23 mouse cellular contexts compared by ENCODE assay signal in the genomic region with DNA sequence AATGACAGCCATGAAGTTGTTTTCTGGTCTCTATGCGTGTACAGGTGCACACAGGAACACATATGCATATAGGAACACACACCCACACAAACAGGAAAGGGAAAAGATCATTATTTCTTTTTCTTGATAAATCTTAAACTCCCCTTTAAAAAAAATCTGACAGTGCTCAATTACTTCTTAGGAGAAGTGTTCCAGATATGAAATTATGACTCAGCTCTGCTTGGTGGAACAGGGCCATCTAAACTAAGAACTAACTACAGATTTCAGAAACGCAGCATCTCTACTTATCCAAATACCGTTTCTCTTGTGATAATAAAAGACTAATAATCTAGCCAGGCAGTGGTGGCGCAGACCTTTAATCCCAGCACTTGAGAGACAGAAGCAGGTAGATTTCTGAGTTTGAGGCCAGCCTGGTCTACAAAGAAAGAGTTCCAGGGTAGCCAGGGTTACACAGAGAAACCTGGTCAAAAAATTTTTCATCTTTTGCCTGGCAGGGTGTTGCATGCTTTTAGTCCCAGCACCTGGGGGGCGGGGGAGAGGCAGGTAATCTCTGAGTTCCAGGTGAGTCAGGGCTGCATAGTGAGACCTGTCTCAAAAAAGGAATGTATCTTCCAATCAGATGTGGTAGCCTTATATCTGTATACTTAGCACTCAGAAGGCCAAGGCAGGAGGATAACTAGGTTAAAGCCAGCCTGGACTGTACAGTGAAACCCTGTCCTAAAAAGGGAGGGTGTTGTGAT.
DNase-seq lines count a peak whose midpoint lies in the region; ATAC-seq and TF ChIP-seq lines count a peak whose summit lies in the region.
"Had no signal": no experiment of that assay in that cellular context is flagged by ENCODE, and none has a peak within 500 bp of the region (broad histone marks: within the 10 kb centered on the region; RNA-seq: fewer than 3 reads in every experiment).

No protein-coding gene starts in this region.

- ATAC-seq in midbrain, embryonic 11.5 days (ENCODE audit: low FRiP score) = no peak
- ATAC-seq in midbrain, embryonic 16.5 days = no peak
- ATAC-seq: activated CD4-positive, CD25-positive, alpha-beta regulatory T cell, adult 4 months; forebrain, embryonic 13.5 days; forebrain, embryonic 15.5 days; forebrain, postnatal 0 days; Patski had no signal

- H3K27ac ChIP-seq in layer of hippocampus, adult 2 months = peak overlapping the region; percentile 88
- H3K27ac ChIP-seq in midbrain, embryonic 11.5 days (ENCODE audit: low read depth, low read length) = no peak overlapping the region
- no peak overlapping the region for H3K27ac ChIP-seq in midbrain, embryonic 16.5 days (ENCODE audit: low read length)
- H3K27ac ChIP-seq in olfactory bulb, adult 2 months (ENCODE audit: insufficient read depth, low read depth, low read length) = peak overlapping the region; percentile 3; the same call in 1 of the 2 replicates
- H3K27ac ChIP-seq: embryonic facial prominence, embryonic 10.5 days; embryonic facial prominence, embryonic 12.5 days; forebrain, embryonic 13.5 days; forebrain, embryonic 15.5 days had no signal

- H3K36me3 ChIP-seq in midbrain, embryonic 11.5 days (ENCODE audit: control insufficient read depth, insufficient read depth, low read length) = no peaks in the 10 kb centered on the region
- peaks cover 9% of the 10 kb centered on the region for H3K36me3 ChIP-seq in midbrain, embryonic 16.5 days (ENCODE audit: control insufficient read depth, insufficient read depth, low read length)
- H3K36me3 ChIP-seq: embryonic facial prominence, embryonic 10.5 days; embryonic facial prominence, embryonic 12.5 days had no signal

- H3K27me3 ChIP-seq in midbrain, embryonic 11.5 days (ENCODE audit: control insufficient read depth, insufficient read depth, low read length) = no peaks in the 10 kb centered on the region
- H3K27me3 ChIP-seq in midbrain, embryonic 16.5 days (ENCODE audit: control insufficient read depth, insufficient read depth, low read depth, low read length) = no peaks in the 10 kb centered on the region
- H3K27me3 ChIP-seq: embryonic facial prominence, embryonic 12.5 days; forebrain, embryonic 13.5 days; forebrain, embryonic 15.5 days; Patski had no signal

- no peak for TF ChIP-seq CTCF in layer of hippocampus, adult 2 months (conservative IDR thresholded peaks at IDR 0.05)
- TF ChIP-seq CTCF in olfactory bulb, adult 2 months (IDR thresholded peaks at IDR 0.05; ENCODE audit: insufficient read depth, low read depth, low read length) = no peak

- no peaks in the 10 kb centered on the region for H3K4me1 ChIP-seq in midbrain, embryonic 11.5 days (ENCODE audit: control insufficient read depth, insufficient read depth, low read length)
- no peaks in the 10 kb centered on the region for H3K4me1 ChIP-seq in midbrain, embryonic 16.5 days (ENCODE audit: control insufficient read depth, insufficient read depth, low read length)
- H3K4me1 ChIP-seq in olfactory bulb, adult 2 months (ENCODE audit: control insufficient read depth, insufficient read depth, low read length) = peaks cover 17% of the 10 kb centered on the region
- H3K4me1 ChIP-seq: embryonic facial prominence, embryonic 10.5 days; embryonic facial prominence, embryonic 12.5 days had no signal

- 86% methylated on average over 5 of the region's 5 CpGs for WGBS in midbrain, embryonic 11.5 days
- 89% methylated on average over 5 of the region's 5 CpGs for WGBS in midbrain, embryonic 16.5 days
- 68% methylated on average over 5 of the region's 5 CpGs for WGBS in olfactory bulb, adult 2 months

- no peak overlapping the region for H3K4me3 ChIP-seq in layer of hippocampus, adult 2 months
- H3K4me3 ChIP-seq in midbrain, embryonic 11.5 days (ENCODE audit: low read depth, low read length) = no peak overlapping the region
- H3K4me3 ChIP-seq in midbrain, embryonic 16.5 days (ENCODE audit: low read depth, low read length) = no peak overlapping the region
- no peak overlapping the region for H3K4me3 ChIP-seq in olfactory bulb, adult 2 months (ENCODE audit: insufficient read depth, low read depth, low read length)
- H3K4me3 ChIP-seq: embryonic facial prominence, embryonic 10.5 days; embryonic facial prominence, embryonic 12.5 days; forebrain, embryonic 13.5 days; forebrain, embryonic 15.5 days had no signal

- TF ChIP-seq POLR2A in olfactory bulb, adult 2 months (IDR thresholded peaks at IDR 0.05; ENCODE audit: insufficient read depth, low read depth, low read length) = no peak

- H3K4me2 ChIP-seq in midbrain, embryonic 11.5 days = no peak overlapping the region
- no peak overlapping the region for H3K4me2 ChIP-seq in midbrain, embryonic 16.5 days (ENCODE audit: low read length)
- H3K4me2 ChIP-seq: embryonic facial prominence, embryonic 12.5 days; forebrain, embryonic 13.5 days; forebrain, embryonic 15.5 days had no signal

- no peaks in the 10 kb centered on the region for H3K9me3 ChIP-seq in midbrain, embryonic 11.5 days (ENCODE audit: control insufficient read depth, low read length)
- no peaks in the 10 kb centered on the region for H3K9me3 ChIP-seq in midbrain, embryonic 16.5 days (replicated peaks; ENCODE audit: control insufficient read depth, low read length, poor library complexity, severe bottlenecking)
- H3K9me3 ChIP-seq: embryonic facial prominence, embryonic 10.5 days; embryonic facial prominence, embryonic 12.5 days; forebrain, embryonic 13.5 days; forebrain, embryonic 15.5 days had no signal

- H3K9ac ChIP-seq in midbrain, embryonic 11.5 days (ENCODE audit: low read length) = no peak overlapping the region
- H3K9ac ChIP-seq in midbrain, embryonic 16.5 days (ENCODE audit: low read depth, low read length) = no peak overlapping the region
- H3K9ac ChIP-seq: embryonic facial prominence, embryonic 12.5 days; forebrain, embryonic 13.5 days; forebrain, embryonic 15.5 days; forebrain, postnatal 0 days had no signal

- no peak for DNase-seq in layer of hippocampus, adult 2 months (ENCODE audit: low spot score in 2 of 2)
- DNase-seq in layer of hippocampus, adult 9-11 months = no peak
- peak; percentile 23 for DNase-seq in midbrain, embryonic 11.5 days (ENCODE audit: low spot score, missing footprints)
- peak; percentile 51 for DNase-seq in brain, adult 2 months (ENCODE audit: low read depth, low spot score)
- DNase-seq in cerebellum, adult 11-12 months = no peak
- DNase-seq in right cerebral cortex, postnatal 25 days = no peak
- DNase-seq: adrenal gland, adult 8-10 months; adrenal gland, postnatal 14 days; adrenal gland, postnatal 36 days; cerebellum, adult 11 months; cerebellum, adult 2 months; cerebellum, adult 9-10 months; cerebellum, postnatal 10 days; cerebellum, postnatal 36 days; forebrain, postnatal 0 days had no signal

Comparison
In these comparisons a context has a peak if more than half of its experiments do, and no peak if none do; other contexts are left out.
1. DNase-seq: peak in midbrain, embryonic 11.5 days (single experiment) and brain, adult 2 months (single experiment); none in layer of hippocampus, adult 2 months (0 of 2), layer of hippocampus, adult 9-11 months (single experiment), cerebellum, adult 11-12 months (single experiment) and right cerebral cortex, postnatal 25 days (single experiment).
2. H3K27ac ChIP-seq: peak in layer of hippocampus, adult 2 months (single experiment) and olfactory bulb, adult 2 months (single experiment); none in midbrain, embryonic 11.5 days (single experiment) and midbrain, embryonic 16.5 days (single experiment).